Mouse (Mus musculus) olfactory bulb, adult 2 months (tissue): Measurements from ENCODE around the gene Hist1h4n. TPM values are rescaled to one million over a fixed set of nuclear protein-coding genes. Genes with fewer than 3 reads are reported as not detected.
"Not testable (repeated sequence)": the region's sequence is repeated elsewhere in the genome, so short reads cannot be mapped to it uniquely, and the experiment has no call there.

Experiments
- H3K27ac ChIP-seq: fragments of 200-500 bp; 2 replicates; pipeline ENCODE4 v1.5.1; 2012; ENCODE audit warnings: low read depth, low read length; ENCODE audit not compliant: insufficient read depth
- H3K4me1 ChIP-seq: fragments of 200-500 bp; 2 replicates; pipeline ENCODE4 v1.6.1; 2012; ENCODE audit warnings: low read length; ENCODE audit not compliant: control insufficient read depth, insufficient read depth
- H3K4me3 ChIP-seq: fragments of 200-500 bp; 2 replicates; pipeline ENCODE4 v1.5.1; 2012; ENCODE audit warnings: mild to moderate bottlenecking, low read depth, low read length, moderate library complexity; ENCODE audit not compliant: insufficient read depth
- CTCF ChIP-seq: fragments of 200-500 bp; IDR thresholded peaks from 2 replicates; pipeline ENCODE4 v1.5.1; 2012; ENCODE audit warnings: low read depth, mild to moderate bottlenecking, low read length, moderate library complexity; ENCODE audit not compliant: insufficient read depth
- POLR2A ChIP-seq: fragments of 200-500 bp; IDR thresholded peaks from 2 replicates; pipeline ENCODE4 v1.6.1; 2012; ENCODE audit warnings: mild to moderate bottlenecking, low read depth, low read length, moderate library complexity; ENCODE audit not compliant: insufficient read depth
- WGBS: fragments of 180-500 bp; shearing (Covaris S2); methylation state at CpG from one replicate; pipeline ENCODE4 v1.1.7; 2018; 5-methylcytosine and 5-hydroxymethylcytosine counted together
- polyA plus RNA-seq: library from polyadenylated mRNA; stranded (reverse); fragments of >200 nt; gene quantifications from 2 replicates; pipeline ENCODE4 v1.2.4, GENCODE M21; 2012; ENCODE audit warnings: low replicate concordance; ENCODE audit not compliant: missing spikeins, insufficient read depth, insufficient read length

Gene Hist1h4n
- polyA plus RNA-seq, 1 experiment = not detected

GRCm38 (mm10) chr13:21790601-21791283, 41.3 kb downstream of the Hist1h4n start:
- Histone ChIP-seq H3K27ac (no peak overlapping the region), H3K4me3 (no peak overlapping the region), H3K4me1 (peaks cover 5% of the 10 kb centered on the region; the same call in 1 of the 2 replicates)
- WGBS = 12% methylated on average over 18 of the region's 18 CpGs
- no peak for TF ChIP-seq POLR2A
- no peak for TF ChIP-seq CTCF

GRCm38 (mm10) chr13:21789925-21790324, 42.1 kb downstream of the Hist1h4n start:
- peaks cover 5% of the 10 kb centered on the region; the same call in 1 of the 2 replicates for H3K4me1 ChIP-seq
- H3K27ac ChIP-seq = no peak overlapping the region
- H3K4me3 ChIP-seq = no peak overlapping the region
- WGBS = 75% methylated on average over 6 of the region's 6 CpGs
- TF ChIP-seq CTCF (no peak), POLR2A (no peak)

GRCm38 (mm10) chr13:21787760-21788593, 44.0 kb downstream of the Hist1h4n start:
- 20% methylated on average over 16 of the region's 21 CpGs for whole genome bisulfite sequencing
- TF ChIP-seq POLR2A = no peak
- TF ChIP-seq CTCF = no peak
- H3K27ac ChIP-seq = no peak overlapping the region

GRCm38 (mm10) chr13:21786899-21787629, 44.9 kb downstream of the Hist1h4n start, which contains the start of the genes Hist1h2an and Hist1h2bp:
TSS of gene Hist1h2an (minus strand) at chr13:21787218.
TSS of gene Hist1h2bp (plus strand) at chr13:21787461.
- peak within 1 kb of the TSS; percentile 80 for H3K27ac ChIP-seq
- WGBS = under 1% methylated on average over 42 of the region's 63 CpGs

More at GRCm38 (mm10) chr13:21787760-21788593, 44.0 kb downstream of the Hist1h4n start:
- H3K4me3 ChIP-seq = peak overlapping the region; percentile 32
- H3K4me1 ChIP-seq = peaks cover 5% of the 10 kb centered on the region; the same call in 1 of the 2 replicates

GRCm38 (mm10) chr13:21786189-21786898, 45.7 kb downstream of the Hist1h4n start:
- Histone ChIP-seq H3K4me3 (peak overlapping the region; percentile 43), H3K27ac (no peak overlapping the region; the same call in 1 of the 2 replicates), H3K4me1 (peaks cover 5% of the 10 kb centered on the region; the same call in 1 of the 2 replicates)
- 7% methylated on average over 8 of the region's 8 CpGs for WGBS
- TF ChIP-seq POLR2A (no peak), CTCF (no peak)

More at GRCm38 (mm10) chr13:21786899-21787629, 44.9 kb downstream of the Hist1h4n start, which contains the start of the genes Hist1h2an and Hist1h2bp:
- peak within 1 kb of the TSS; percentile 60 for H3K4me3 ChIP-seq
- H3K4me1 ChIP-seq = not testable (repeated sequence)

GRCm38 (mm10) chr13:21784311-21784710, 47.7 kb downstream of the Hist1h4n start:
- Histone ChIP-seq H3K4me1 (no peaks in the 10 kb centered on the region; the same call in 1 of the 2 replicates), H3K27ac (no peak overlapping the region), H3K4me3 (no peak overlapping the region)
- WGBS = 32% methylated on average over 6 of the region's 6 CpGs
- no peak for TF ChIP-seq CTCF
- TF ChIP-seq POLR2A = no peak

GRCm38 (mm10) chr13:21783734-21784161, 48.2 kb downstream of the Hist1h4n start:
- no peak for TF ChIP-seq CTCF
- TF ChIP-seq POLR2A = no peak
- Histone ChIP-seq H3K4me3 (no peak overlapping the region), H3K27ac (no peak overlapping the region), H3K4me1 (no peaks in the 10 kb centered on the region; the same call in 1 of the 2 replicates)
- under 1% methylated on average over 9 of the region's 9 CpGs for WGBS

GRCm38 (mm10) chr13:21783255-21783617, 48.8 kb downstream of the Hist1h4n start, which contains the start of gene Hist1h3i:
TSS of gene Hist1h3i (minus strand) at chr13:21783370.
- WGBS = 0% methylated on average over 17 of the region's 20 CpGs
- peak within 1 kb of the TSS; percentile 70; the same call in 1 of the 2 replicates for H3K27ac ChIP-seq
- no peaks in the 10 kb centered on the region; the same call in 1 of the 2 replicates for H3K4me1 ChIP-seq
- TF ChIP-seq POLR2A (no peak), CTCF (no peak)
- peak within 1 kb of the TSS; percentile 59 for H3K4me3 ChIP-seq

GRCm38 (mm10) chr13:21782361-21783254, 49.4 kb downstream of the Hist1h4n start:
- peak overlapping the region; percentile 70; the same call in 1 of the 2 replicates for H3K27ac ChIP-seq
- H3K4me1 ChIP-seq = not testable (repeated sequence)
- 2% methylated on average over 16 of the region's 35 CpGs for WGBS
- peak overlapping the region; percentile 59 for H3K4me3 ChIP-seq
